Mouse (Mus musculus) lung, postnatal 36 days (tissue): ENCODE results near the gene Krt39.
A peak's percentile ranks its signal among the peaks of the same experiment; 100 is the strongest.

Experiments used
- DNase-seq: peaks from one replicate; pipeline ENCODE4 v3.0.0; 2022; ENCODE audit warnings: mixed read lengths

Krt39 gene

GRCm38 (mm10) chr11:99469228-99469627 lies 51.9 kb downstream of the Krt39 start:
- DNase-seq = peak; percentile 46

- peak; percentile 51 for DNase-seq
These were observed 52.6 kb downstream of the Krt39 start for GRCm38 (mm10) chr11:99468566-99468965.

GRCm38 (mm10) chr11:99466316-99466715 lies 54.8 kb downstream of the Krt39 start:
- peak; percentile 24 for DNase-seq

- DNase-seq = peak; percentile 89
These were observed 56.3 kb downstream of the Krt39 start for GRCm38 (mm10) chr11:99464836-99465235.
